Comparison of ENCODE assay signal across 27 mouse cellular contexts in genomic region chr4:43287305-43287704, GRCm38 (mm10). TPM values are rescaled to one million over a fixed set of nuclear protein-coding genes. Genes with fewer than 3 reads are reported as not detected.
DNase-seq lines count a peak whose midpoint lies in the region; ATAC-seq and TF ChIP-seq lines count a peak whose summit lies in the region.
"Had no signal": no experiment of that assay in that cellular context is flagged by ENCODE, and none has a peak within 500 bp of the region (broad histone marks: within the 10 kb centered on the region; RNA-seq: fewer than 3 reads in every experiment).

No protein-coding gene starts in this region.

- no peak overlapping the region for H3K9ac ChIP-seq in liver, adult 2 months (ENCODE audit: low read depth, low read length)
- no peak overlapping the region for H3K9ac ChIP-seq in liver, embryonic 11.5 days (ENCODE audit: low read depth, low read length)
- H3K9ac ChIP-seq: embryonic facial prominence, embryonic 12.5 days; hindbrain, embryonic 12.5 days; kidney, embryonic 15.5 days; liver, embryonic 14.5 days; lung, embryonic 14.5 days; neural tube, embryonic 13.5 days; stomach, embryonic 15.5 days had no signal

- no peaks in the 10 kb centered on the region for H3K9me3 ChIP-seq in liver, embryonic 11.5 days (ENCODE audit: control insufficient read depth, low read length)
- H3K9me3 ChIP-seq: embryonic facial prominence, embryonic 12.5 days; hindbrain, embryonic 12.5 days; kidney, embryonic 15.5 days; midbrain, embryonic 10.5 days; neural tube, embryonic 13.5 days; stomach, embryonic 15.5 days had no signal

- H3K27ac ChIP-seq in liver, adult 2 months (replicated peaks; ENCODE audit: insufficient read depth, low read depth, low read length) = no peak overlapping the region
- no peak overlapping the region for H3K27ac ChIP-seq in liver, embryonic 11.5 days (ENCODE audit: low read depth, low read length)
- H3K27ac ChIP-seq in bone marrow macrophage, adult 2 months (ENCODE audit: insufficient read depth, low read depth, low read length) = peak overlapping the region; percentile 38; the same call in 1 of the 2 replicates
- no peak overlapping the region for H3K27ac ChIP-seq in cerebellum, adult 2 months (ENCODE audit: insufficient read depth, low read length)
- H3K27ac ChIP-seq: embryonic facial prominence, embryonic 12.5 days; hindbrain, embryonic 12.5 days; hindbrain, postnatal 0 days; kidney, embryonic 15.5 days; liver, embryonic 14.5 days; midbrain, embryonic 10.5 days; neural tube, embryonic 13.5 days; stomach, embryonic 15.5 days had no signal

- peak; percentile 19 for DNase-seq in liver, adult 2 months (ENCODE audit: extremely low read depth, low read depth, low spot score)
- no peak for DNase-seq in liver, embryonic 11.5 days (ENCODE audit: low spot score)
- no peak for DNase-seq in cerebellum, adult 2 months
- DNase-seq in left cerebral cortex, adult 18-20 months (ENCODE audit: low spot score in 2 of 2) = no peak
- DNase-seq in kidney, adult 8-10 months = no peak
- DNase-seq: adrenal gland, postnatal 25 days; cerebellum, adult 8-10 months; cerebellum, postnatal 25 days; heart, postnatal 14 days; kidney, postnatal 25 days; left cerebral cortex, postnatal 4 days; lung, embryonic 14.5 days; lung, postnatal 4 days; thymus, postnatal 14 days had no signal

- H3K36me3 ChIP-seq in liver, adult 2 months (ENCODE audit: control insufficient read depth, insufficient read depth, low read length) = no peaks in the 10 kb centered on the region
- H3K36me3 ChIP-seq in liver, embryonic 11.5 days (ENCODE audit: control insufficient read depth, insufficient read depth, low read length) = no peaks in the 10 kb centered on the region
- H3K36me3 ChIP-seq: embryonic facial prominence, embryonic 12.5 days; hindbrain, embryonic 12.5 days; kidney, embryonic 15.5 days; midbrain, embryonic 10.5 days; neural tube, embryonic 13.5 days; stomach, embryonic 15.5 days had no signal

- no peaks in the 10 kb centered on the region for H3K4me1 ChIP-seq in liver, adult 2 months (ENCODE audit: control insufficient read depth, insufficient read depth, low read length)
- H3K4me1 ChIP-seq in liver, embryonic 11.5 days (replicated peaks; ENCODE audit: control insufficient read depth, insufficient read depth, low read length) = no peaks in the 10 kb centered on the region
- H3K4me1 ChIP-seq in bone marrow macrophage, adult 2 months (ENCODE audit: control insufficient read depth, insufficient read depth, low read length) = peaks cover 4% of the 10 kb centered on the region
- H3K4me1 ChIP-seq in cerebellum, adult 2 months (ENCODE audit: control insufficient read depth, insufficient read depth, low read length) = no peaks in the 10 kb centered on the region
- H3K4me1 ChIP-seq: embryonic facial prominence, embryonic 12.5 days; hindbrain, embryonic 12.5 days; kidney, embryonic 15.5 days; midbrain, embryonic 10.5 days; stomach, embryonic 15.5 days had no signal

- WGBS in liver, adult 2 months = 70% methylated on average over 3 of the region's 3 CpGs
- 54% methylated on average over 3 of the region's 3 CpGs for whole genome bisulfite sequencing in liver, embryonic 11.5 days
- WGBS in cerebellum, adult 2 months = 76% methylated on average over 3 of the region's 3 CpGs

- H3K4me3 ChIP-seq in liver, adult 2 months (ENCODE audit: insufficient read depth, low read depth, low read length) = no peak overlapping the region
- H3K4me3 ChIP-seq in liver, embryonic 11.5 days (ENCODE audit: low read depth, low read length) = no peak overlapping the region
- no peak overlapping the region for H3K4me3 ChIP-seq in bone marrow macrophage, adult 2 months (ENCODE audit: insufficient read depth, low read length)
- no peak overlapping the region for H3K4me3 ChIP-seq in cerebellum, adult 2 months (replicated peaks; ENCODE audit: insufficient read depth, low read depth, low read length)
- H3K4me3 ChIP-seq: embryonic facial prominence, embryonic 12.5 days; hindbrain, embryonic 12.5 days; kidney, embryonic 15.5 days; midbrain, embryonic 10.5 days; neural tube, embryonic 13.5 days; stomach, embryonic 15.5 days had no signal

- ATAC-seq in liver, embryonic 11.5 days (replicated peaks; ENCODE audit: low FRiP score) = no peak
- peak; percentile 85 for ATAC-seq in granulocyte monocyte progenitor cell, adult 5-6 weeks (replicated peaks; ENCODE audit: poor library complexity, severe bottlenecking)
- ATAC-seq in megakaryocyte progenitor cell, adult 5-6 weeks (replicated peaks; ENCODE audit: poor library complexity) = peak; percentile 83
- ATAC-seq: forebrain, embryonic 16.5 days; hindbrain, postnatal 0 days; intestine, embryonic 16.5 days had no signal

- no peak for TF ChIP-seq CTCF in liver, adult 2 months (IDR thresholded peaks at IDR 0.05; ENCODE audit: low read depth, low read length)
- no peak for TF ChIP-seq CTCF in bone marrow macrophage, adult 2 months (IDR thresholded peaks at IDR 0.05; ENCODE audit: low read depth, low read length)
- no peak for TF ChIP-seq CTCF in cerebellum, adult 2 months (IDR thresholded peaks at IDR 0.05; ENCODE audit: borderline replicate concordance, insufficient read depth, low read depth, low read length)

- H3K27me3 ChIP-seq in liver, adult 2 months (ENCODE audit: control insufficient read depth, insufficient read depth, low read length) = no peaks in the 10 kb centered on the region
- H3K27me3 ChIP-seq in liver, embryonic 11.5 days (replicated peaks; ENCODE audit: control insufficient read depth, insufficient read depth, low read length) = no peaks in the 10 kb centered on the region
- no peaks in the 10 kb centered on the region for H3K27me3 ChIP-seq in cerebellum, adult 2 months (ENCODE audit: control insufficient read depth, insufficient read depth, low read length)
- H3K27me3 ChIP-seq: embryonic facial prominence, embryonic 12.5 days; hindbrain, embryonic 12.5 days; kidney, embryonic 15.5 days; neural tube, embryonic 13.5 days; stomach, embryonic 15.5 days had no signal

- H3K79me2 ChIP-seq in liver, adult 2 months (ENCODE audit: control insufficient read depth, insufficient read depth, low read length) = no peaks in the 10 kb centered on the region

- no peak for TF ChIP-seq POLR2A in liver, adult 2 months (IDR thresholded peaks at IDR 0.05; ENCODE audit: extremely low read depth, insufficient read depth, low read length)
- TF ChIP-seq POLR2A in bone marrow macrophage, adult 2 months (IDR thresholded peaks at IDR 0.05; ENCODE audit: borderline replicate concordance, low read depth, low read length) = no peak
- no peak for TF ChIP-seq POLR2A in cerebellum, adult 2 months (IDR thresholded peaks at IDR 0.05; ENCODE audit: borderline replicate concordance, insufficient read depth, low read length)

- H3K4me2 ChIP-seq in liver, embryonic 11.5 days = no peak overlapping the region
- H3K4me2 ChIP-seq: embryonic facial prominence, embryonic 12.5 days; hindbrain, embryonic 12.5 days; kidney, embryonic 15.5 days; lung, embryonic 14.5 days; neural tube, embryonic 13.5 days; stomach, embryonic 15.5 days had no signal

RNA-seq across cellular contexts. Expression of gene Atp8b5, which starts 20.3 kb away (rescaled TPM):
- total RNA-seq in liver, adult 2 months (2014; rRNA removed) = 0.13 and 0.28 TPM in 2 replicates
- 0.44 and 0.47 TPM in 2 replicates for polyA plus RNA-seq in liver, adult 2 months (2012; rRNA removed)
- polyA plus RNA-seq in liver, embryonic 11.5 days (2014; fragmentation: Nextera tagmentation; extraction: Ambion mirVana) = 0.25 and 0.29 TPM in 2 replicates
- not detected in 2 replicates for polyA plus RNA-seq in bone marrow macrophage, adult 2 months (2012; ENCODE audit: insufficient read depth, insufficient read length, missing spikeins)
- total RNA-seq in granulocyte monocyte progenitor cell, adult 5-6 weeks (2014; fragmentation: Nextera tagmentation) = 0.21 TPM in 1 of 2 replicates, not detected in the other
- total RNA-seq in granulocyte monocyte progenitor cell, adult 5-6 weeks (2017) = 0.05 TPM in 1 of 2 replicates, not detected in the other
- 0.15 TPM in 1 of 2 replicates, not detected in the other for total RNA-seq in megakaryocyte progenitor cell, adult 5-6 weeks (2015)
- total RNA-seq in megakaryocyte progenitor cell, adult 5-6 weeks (2017) = 0.04 and 1.0 TPM in 2 replicates
- 1.0 and 1.4 TPM in 2 replicates for polyA plus RNA-seq in cerebellum, adult 2 months (2012; rRNA removed)
- total RNA-seq in left cerebral cortex, adult 18-20 months (2021) = under 1 TPM; 0.19 to 0.44 TPM
